Mouse (Mus musculus) spleen, postnatal 10 days (tissue): ENCODE results near the gene Wasf2.

Experiments used
- DNase-seq, 2 experiments: peaks; one replicate each; pipeline ENCODE4 v3.0.0; 2021 to 2022; ENCODE audit warnings: low spot score in 2 of 2

Gene Wasf2

GRCm38 (mm10) chr4:133201006-133201771 lies 70.9 kb downstream of the Wasf2 start:
- DNase-seq = peak; percentile 50 to 79

GRCm38 (mm10) chr4:133202254-133202653 lies 71.9 kb downstream of the Wasf2 start:
- DNase-seq = no peak

- DNase-seq = no peak
Measured at GRCm38 (mm10) chr4:133203591-133203990, 73.3 kb downstream of the Wasf2 start.

GRCm38 (mm10) chr4:133204379-133204778 lies 74.1 kb downstream of the Wasf2 start:
- DNase-seq = no peak

- peak in 1 of 2 experiments; percentile 62 for DNase-seq
Measured at GRCm38 (mm10) chr4:133209366-133209765, 79.1 kb downstream of the Wasf2 start.

- DNase-seq = no peak
Measured at GRCm38 (mm10) chr4:133210023-133210787, 79.9 kb downstream of the Wasf2 start.

- no peak for DNase-seq
Measured at GRCm38 (mm10) chr4:133210788-133211390, 80.6 kb downstream of the Wasf2 start.

GRCm38 (mm10) chr4:133211751-133212561 lies 81.7 kb downstream of the Wasf2 start, which contains the start of the genes Cd164l2 and Gpr3:
Gene Cd164l2 (plus strand): TSS chr4:133212131.
Gene Gpr3 (minus strand): TSS chr4:133212536.
- no peak for DNase-seq

GRCm38 (mm10) chr4:133212562-133213267 lies 82.4 kb downstream of the Wasf2 start:
- DNase-seq = peak; percentile 53 to 80

- DNase-seq = no peak
Measured at GRCm38 (mm10) chr4:133213268-133213590, 82.9 kb downstream of the Wasf2 start.

- no peak for DNase-seq
Measured at GRCm38 (mm10) chr4:133213661-133214060, 83.4 kb downstream of the Wasf2 start.

- DNase-seq = peak; percentile 68 to 82
Measured at GRCm38 (mm10) chr4:133217641-133218040, 87.3 kb downstream of the Wasf2 start.

GRCm38 (mm10) chr4:133218745-133219144 lies 88.4 kb downstream of the Wasf2 start:
- DNase-seq = no peak

- DNase-seq = no peak
Measured at GRCm38 (mm10) chr4:133220656-133221055, 90.4 kb downstream of the Wasf2 start.

- DNase-seq = no peak
Measured at GRCm38 (mm10) chr4:133221701-133222100, 91.4 kb downstream of the Wasf2 start.

- DNase-seq = no peak
Measured at GRCm38 (mm10) chr4:133223875-133224274, 93.6 kb downstream of the Wasf2 start.

GRCm38 (mm10) chr4:133226073-133226472 lies 95.8 kb downstream of the Wasf2 start:
- DNase-seq = no peak

- no peak for DNase-seq
Measured at GRCm38 (mm10) chr4:133227636-133228035, 97.3 kb downstream of the Wasf2 start.

GRCm38 (mm10) chr4:133229582-133229981 lies 99.3 kb downstream of the Wasf2 start:
- no peak for DNase-seq

GRCm38 (mm10) chr4:133233285-133233976 lies 103.1 kb downstream of the Wasf2 start:
- DNase-seq = peak in 1 of 2 experiments; percentile 54
